In the genomic region with DNA sequence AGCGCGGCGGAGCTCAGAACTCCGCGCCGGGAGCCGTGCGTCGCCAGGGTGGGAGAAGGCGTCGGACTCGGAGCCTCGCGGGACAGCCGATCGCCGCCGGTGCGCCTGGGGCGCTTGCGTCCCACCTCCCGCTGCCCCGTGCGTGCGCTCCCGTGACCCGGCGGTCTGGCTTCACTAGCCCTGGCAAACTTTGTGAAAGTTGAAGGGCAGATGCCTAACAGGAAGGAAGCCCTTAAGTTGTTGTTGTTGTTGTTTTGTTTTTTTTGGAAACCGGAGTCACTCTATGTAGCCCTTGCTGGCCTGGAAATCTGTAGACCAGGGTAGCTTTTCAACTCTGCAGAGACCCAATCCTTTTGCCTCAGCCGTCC, we compare ENCODE assay signal across 8 mouse cellular contexts. TPM values are rescaled to one million over a fixed set of nuclear protein-coding genes. Genes with fewer than 3 reads are reported as not detected.
DNase-seq lines count a peak whose midpoint lies in the region; ATAC-seq lines count a peak whose summit lies in the region.

No protein-coding gene starts in this region.

- no peak for DNase-seq in heart, adult 11 months
- no peak for DNase-seq in hindbrain, embryonic 11.5 days (ENCODE audit: low spot score)
- DNase-seq in midbrain, embryonic 11.5 days (ENCODE audit: low spot score, missing footprints) = no peak
- no peak for DNase-seq in Muller cell, postnatal 12 days (ENCODE audit: inconsistent ontology term)
- no peak for DNase-seq in adrenal gland, adult 2 months

- H3K27ac ChIP-seq in heart, embryonic 16.5 days (ENCODE audit: low read length) = peak overlapping the region; percentile 84
- H3K27ac ChIP-seq in hindbrain, embryonic 11.5 days (ENCODE audit: low read depth, low read length) = 0 out of 2 replicates have a peak overlapping the region, but pooled peaks have one; percentile 54
- no peak overlapping the region for H3K27ac ChIP-seq in midbrain, embryonic 11.5 days (ENCODE audit: low read depth, low read length)

- no peaks in the 10 kb centered on the region for H3K9me3 ChIP-seq in heart, embryonic 16.5 days (replicated peaks; ENCODE audit: control insufficient read depth, low read length)
- no peaks in the 10 kb centered on the region for H3K9me3 ChIP-seq in hindbrain, embryonic 11.5 days (ENCODE audit: control insufficient read depth, low read length)
- no peaks in the 10 kb centered on the region for H3K9me3 ChIP-seq in midbrain, embryonic 11.5 days (ENCODE audit: control insufficient read depth, low read length)

- H3K36me3 ChIP-seq in heart, embryonic 16.5 days (ENCODE audit: control insufficient read depth, insufficient read depth) = no peaks in the 10 kb centered on the region
- H3K36me3 ChIP-seq in hindbrain, embryonic 11.5 days (ENCODE audit: control insufficient read depth, insufficient read depth, low read length) = no peaks in the 10 kb centered on the region
- H3K36me3 ChIP-seq in midbrain, embryonic 11.5 days (ENCODE audit: control insufficient read depth, insufficient read depth, low read length) = no peaks in the 10 kb centered on the region

- H3K4me3 ChIP-seq in heart, embryonic 16.5 days (ENCODE audit: low read length) = peak overlapping the region; percentile 83
- H3K4me3 ChIP-seq in hindbrain, embryonic 11.5 days (ENCODE audit: low read depth, low read length) = peak overlapping the region; percentile 68
- H3K4me3 ChIP-seq in midbrain, embryonic 11.5 days (ENCODE audit: low read depth, low read length) = peak overlapping the region; percentile 59

- H3K9ac ChIP-seq in heart, embryonic 16.5 days (ENCODE audit: low read length) = peak overlapping the region; percentile 95
- peak overlapping the region; percentile 83 for H3K9ac ChIP-seq in hindbrain, embryonic 11.5 days (ENCODE audit: low read depth, low read length)
- H3K9ac ChIP-seq in midbrain, embryonic 11.5 days (ENCODE audit: low read length) = peak overlapping the region; percentile 76

- H3K27me3 ChIP-seq in heart, embryonic 16.5 days (ENCODE audit: control insufficient read depth, insufficient read depth, low read length) = no peaks in the 10 kb centered on the region
- no peaks in the 10 kb centered on the region for H3K27me3 ChIP-seq in hindbrain, embryonic 11.5 days (ENCODE audit: control insufficient read depth, insufficient read depth, low read length)
- no peaks in the 10 kb centered on the region; the same call in 1 of the 2 replicates for H3K27me3 ChIP-seq in midbrain, embryonic 11.5 days (ENCODE audit: control insufficient read depth, insufficient read depth, low read length)

- ATAC-seq in heart, embryonic 16.5 days (replicated peaks; ENCODE audit: extremely low read depth, insufficient read depth, low FRiP score) = peak; percentile 61
- ATAC-seq in activated CD4-positive, CD25-positive, alpha-beta regulatory T cell, adult 4 months = peak; percentile 3
- ATAC-seq in hindbrain, embryonic 11.5 days (ENCODE audit: low FRiP score) = peak; percentile 13; the same call in 1 of the 2 replicates
- peak; percentile 62 for ATAC-seq in midbrain, embryonic 11.5 days (ENCODE audit: low FRiP score)
- ATAC-seq in cerebellum, adult (ENCODE audit: insufficient number of reproducible peaks, low FRiP score, low TSS enrichment) = no peak

- WGBS in heart, embryonic 16.5 days = 1% methylated on average over 30 of the region's 30 CpGs
- WGBS in hindbrain, embryonic 11.5 days = under 1% methylated on average over 30 of the region's 30 CpGs
- under 1% methylated on average over 30 of the region's 30 CpGs for WGBS in midbrain, embryonic 11.5 days

- peaks cover 7% of the 10 kb centered on the region; the same call in 1 of the 2 replicates for H3K4me1 ChIP-seq in heart, embryonic 16.5 days (ENCODE audit: control insufficient read depth, insufficient read depth, low read length)
- H3K4me1 ChIP-seq in hindbrain, embryonic 11.5 days (replicated peaks; ENCODE audit: control insufficient read depth, insufficient read depth, low read length) = no peaks in the 10 kb centered on the region
- H3K4me1 ChIP-seq in midbrain, embryonic 11.5 days (ENCODE audit: control insufficient read depth, insufficient read depth, low read length) = peaks cover 2% of the 10 kb centered on the region; the same call in 1 of the 2 replicates

- H3K4me2 ChIP-seq in heart, embryonic 16.5 days (ENCODE audit: low read depth, low read length) = peak overlapping the region; percentile 81
- peak overlapping the region; percentile 64 for H3K4me2 ChIP-seq in hindbrain, embryonic 11.5 days (replicated peaks; ENCODE audit: low read depth, low read length)
- peak overlapping the region; percentile 62 for H3K4me2 ChIP-seq in midbrain, embryonic 11.5 days

RNA-seq across cellular contexts. Expression of a gene that starts 0.6 kb away (rescaled TPM):
- 21.9 and 23.5 TPM in 2 replicates for polyA plus RNA-seq in heart, embryonic 16.5 days (2015; fragmentation: Nextera tagmentation; extraction: Ambion mirVana)
- polyA plus RNA-seq in activated CD4-positive, CD25-positive, alpha-beta regulatory T cell, adult 4 months (2017; shearing (Covaris generic)) = 10 to 100 TPM; 14.7 to 15.4 TPM
- polyA plus RNA-seq in hindbrain, embryonic 11.5 days (2014; fragmentation: Nextera tagmentation; extraction: Ambion mirVana) = 21.9 and 23.7 TPM in 2 replicates
- 19.9 and 20.0 TPM in 2 replicates for polyA plus RNA-seq in midbrain, embryonic 11.5 days (2014; fragmentation: Nextera tagmentation; extraction: Ambion mirVana)
- 100 to 1,000 TPM in 1 of 2 experiments, 10 to 100 TPM in 1; 90.4 to 137 TPM for total RNA-seq in adrenal gland, adult 2 months (2021)
- 14.7 and 17.6 TPM in 2 replicates for polyA plus RNA-seq in adrenal gland, adult 2 months (2012; rRNA removed)

RNA-seq across cellular contexts. Expression of a gene that starts 57.8 kb away (rescaled TPM):
- polyA plus RNA-seq in heart, embryonic 16.5 days (2015; fragmentation: Nextera tagmentation; extraction: Ambion mirVana) = 27.3 and 32.2 TPM in 2 replicates
- polyA plus RNA-seq in activated CD4-positive, CD25-positive, alpha-beta regulatory T cell, adult 4 months (2017; shearing (Covaris generic)) = 10 to 100 TPM; 21.7 to 26.2 TPM
- polyA plus RNA-seq in hindbrain, embryonic 11.5 days (2014; fragmentation: Nextera tagmentation; extraction: Ambion mirVana) = 51.9 and 52.5 TPM in 2 replicates
- 39.4 and 46.3 TPM in 2 replicates for polyA plus RNA-seq in midbrain, embryonic 11.5 days (2014; fragmentation: Nextera tagmentation; extraction: Ambion mirVana)
- 100 to 1,000 TPM in 1 of 2 experiments, 10 to 100 TPM in 1; 71.6 to 102 TPM for total RNA-seq in adrenal gland, adult 2 months (2021)
- 74.0 and 75.6 TPM in 2 replicates for polyA plus RNA-seq in adrenal gland, adult 2 months (2012; rRNA removed)
